Mouse (Mus musculus): ENCODE results near the gene Cdh13.

GRCm38 (mm10) chr8:118314188-118314563 lies 30.6 kb downstream of the Cdh13 start:
- TF ChIP-seq POLR2A (IDR thresholded peaks at IDR 0.05; ENCODE audit: borderline replicate concordance, control insufficient read depth, low read depth, low read length) (no peak), CTCF (IDR thresholded peaks at IDR 0.05; ENCODE audit: control insufficient read depth, insufficient read depth, low read length) (no peak)

Measured in bone marrow, adult 2 months (tissue).